Mouse (Mus musculus) hindbrain, embryonic 15.5 days (tissue): Measurements from ENCODE around the gene Spink2. TPM values are rescaled to one million over a fixed set of nuclear protein-coding genes. Genes with fewer than 3 reads are reported as not detected.

ENCODE experiments used
- ATAC-seq: fragments of 200-750 bp; cut with Nextera tagmentation; 2 replicates; pipeline ENCODE4 v1.8.0; 2017; ENCODE audit warnings: low read depth, moderate number of reproducible peaks, moderate TSS enrichment; ENCODE audit not compliant: low FRiP score
- H3K27ac ChIP-seq: fragments of 300-500 bp; sonication (generic); replicated peaks from 2 replicates; pipeline ENCODE4 v1.5.1; 2015; ENCODE audit warnings: mild to moderate bottlenecking, inconsistent platforms
- H3K27me3 ChIP-seq: fragments of 300-500 bp; sonication (generic); 2 replicates; pipeline ENCODE4 v1.6.1; 2015; ENCODE audit warnings: control low read depth, inconsistent platforms
- H3K36me3 ChIP-seq: fragments of 300-500 bp; sonication (generic); 2 replicates; pipeline ENCODE4 v1.6.1; 2015; ENCODE audit warnings: control low read depth, inconsistent platforms
- H3K4me1 ChIP-seq: fragments of 300-500 bp; sonication (generic); replicated peaks from 2 replicates; pipeline ENCODE4 v1.6.1; 2015; ENCODE audit warnings: control low read depth, inconsistent platforms
- H3K4me2 ChIP-seq: fragments of 300-500 bp; sonication (generic); 2 replicates; pipeline ENCODE4 v1.6.1; 2015; ENCODE audit warnings: moderate library complexity, mild to moderate bottlenecking, inconsistent platforms
- H3K4me3 ChIP-seq: fragments of 300-500 bp; sonication (generic); 2 replicates; pipeline ENCODE4 v1.5.1; 2015; ENCODE audit warnings: mild to moderate bottlenecking, inconsistent platforms
- H3K9ac ChIP-seq: fragments of 300-500 bp; sonication (generic); 2 replicates; pipeline ENCODE4 v1.6.1; 2015; ENCODE audit warnings: inconsistent platforms
- H3K9me3 ChIP-seq: fragments of 300-500 bp; sonication (generic); 2 replicates; pipeline ENCODE4 v1.6.1; 2016; ENCODE audit warnings: control low read depth, inconsistent platforms
- WGBS: fragments of 180-500 bp; shearing (Covaris S2); methylation state at CpG from one replicate; pipeline ENCODE4 v1.1.7; 2015; 5-methylcytosine and 5-hydroxymethylcytosine counted together
- polyA plus RNA-seq: library from polyadenylated mRNA; unstranded; fragments of >200 nt; fragmentation: Nextera tagmentation; extraction: Ambion mirVana; gene quantifications from 2 replicates; pipeline ENCODE4 v1.2.1, GENCODE M21; 2015

Spink2 gene
- polyA plus RNA-seq, 1 experiment from 2014 or later, result 1.3 TPM

GRCm38 (mm10) chr5:77165703-77166625 is 45.3 kb downstream of the Spink2 start:
- Histone ChIP-seq H3K9me3 (no peaks in the 10 kb centered on the region), H3K9ac (no peak overlapping the region), H3K36me3 (no peaks in the 10 kb centered on the region), H3K4me1 (no peaks in the 10 kb centered on the region), H3K27ac (no peak overlapping the region), H3K4me3 (no peak overlapping the region), H3K4me2 (no peak overlapping the region), H3K27me3 (no peaks in the 10 kb centered on the region)
- no peak for ATAC-seq
- WGBS, result 72% methylated on average over 13 of the region's 13 CpGs

DNA sequence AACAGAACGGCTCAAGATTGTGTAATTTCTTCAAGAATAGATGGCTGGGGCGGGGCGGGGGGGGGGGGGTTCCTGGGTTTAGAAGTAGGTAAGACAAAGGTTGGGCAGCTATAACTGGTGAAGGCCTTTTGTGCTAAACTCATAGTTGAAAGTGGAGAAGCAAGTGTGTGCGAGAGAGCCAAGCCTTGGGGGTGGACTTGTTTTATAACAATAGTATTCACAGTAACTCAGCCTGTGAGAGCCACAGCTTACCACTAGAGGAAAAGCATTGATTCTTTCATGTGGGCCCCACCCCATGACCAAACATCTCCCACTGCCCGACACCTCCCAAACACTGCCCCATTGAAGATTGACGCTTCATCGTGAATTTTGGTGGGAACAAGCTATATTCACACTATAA is 47.7 kb downstream of the Spink2 start:
- no peaks in the 10 kb centered on the region for H3K27me3 ChIP-seq
- H3K4me3 ChIP-seq, result no peak overlapping the region
- H3K27ac ChIP-seq, result no peak overlapping the region
- no peaks in the 10 kb centered on the region for H3K9me3 ChIP-seq
- H3K4me2 ChIP-seq, result no peak overlapping the region
- ATAC-seq, result no peak
- no peaks in the 10 kb centered on the region for H3K36me3 ChIP-seq
- no peaks in the 10 kb centered on the region for H3K4me1 ChIP-seq
- 89% methylated on average over 7 of the region's 7 CpGs for WGBS
- no peak overlapping the region for H3K9ac ChIP-seq

- Histone ChIP-seq H3K4me1 (no peaks in the 10 kb centered on the region), H3K27ac (no peak overlapping the region), H3K4me2 (no peak overlapping the region), H3K36me3 (no peaks in the 10 kb centered on the region), H3K9me3 (no peaks in the 10 kb centered on the region), H3K27me3 (no peaks in the 10 kb centered on the region), H3K4me3 (no peak overlapping the region), H3K9ac (no peak overlapping the region)
- no peak for ATAC-seq
- 96% methylated on average over 3 of the region's 3 CpGs for WGBS
Observed at GRCm38 (mm10) chr5:77162566-77162965, 48.7 kb downstream of the Spink2 start.

DNA sequence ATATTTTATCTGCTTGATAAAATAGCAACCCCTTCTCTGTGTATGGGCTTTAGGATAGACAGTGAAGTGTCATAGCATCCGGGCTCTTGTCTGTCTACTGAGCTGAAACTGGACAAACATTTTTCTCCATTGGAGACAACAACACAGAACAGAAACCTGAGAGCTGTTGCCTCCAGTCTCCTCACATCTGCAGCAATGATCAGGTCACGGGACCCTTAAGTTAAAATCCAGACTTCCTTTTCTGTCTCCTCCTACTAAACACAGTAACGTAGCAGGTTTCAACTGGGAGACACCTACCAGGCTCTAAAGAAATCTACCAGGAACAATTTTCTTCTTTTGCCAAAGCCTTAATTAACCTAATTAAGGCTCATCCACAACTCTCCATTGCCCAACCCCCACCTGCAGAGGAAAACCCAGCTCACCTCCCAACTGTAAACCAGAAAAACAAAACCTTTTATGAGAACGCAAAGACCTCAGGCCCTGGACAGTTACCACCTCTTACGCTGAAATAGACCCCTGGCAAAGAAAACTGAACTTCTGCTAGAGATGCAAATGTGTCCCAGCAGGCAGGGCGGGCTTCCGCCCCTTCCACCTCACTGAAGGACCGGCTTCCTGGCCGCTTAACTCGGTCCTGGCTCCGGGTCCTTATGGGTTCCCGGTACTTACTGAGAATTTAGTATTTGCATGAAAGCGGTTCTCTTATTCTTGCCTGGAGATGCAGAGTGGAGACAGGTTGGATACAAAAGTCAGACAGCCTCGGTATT is 53.3 kb downstream of the Spink2 start:
- no peaks in the 10 kb centered on the region for H3K9me3 ChIP-seq
- H3K9ac ChIP-seq, result no peak overlapping the region

GRCm38 (mm10) chr5:77156938-77157337 is 54.3 kb downstream of the Spink2 start:
- Histone ChIP-seq H3K9ac (no peak overlapping the region), H3K4me2 (no peak overlapping the region), H3K27me3 (no peaks in the 10 kb centered on the region), H3K4me1 (no peaks in the 10 kb centered on the region; the same call in 1 of the 2 replicates), H3K36me3 (no peaks in the 10 kb centered on the region), H3K9me3 (no peaks in the 10 kb centered on the region), H3K27ac (no peak overlapping the region), H3K4me3 (no peak overlapping the region)
- 65% methylated on average over 5 of the region's 5 CpGs for WGBS
- ATAC-seq, result no peak

More for the DNA sequence above, 53.3 kb downstream of the Spink2 start:
- Histone ChIP-seq H3K4me2 (no peak overlapping the region), H3K27me3 (no peaks in the 10 kb centered on the region), H3K27ac (no peak overlapping the region), H3K36me3 (no peaks in the 10 kb centered on the region), H3K4me1 (no peaks in the 10 kb centered on the region; the same call in 1 of the 2 replicates), H3K4me3 (no peak overlapping the region)
- no peak for ATAC-seq
- 46% methylated on average over 14 of the region's 14 CpGs for WGBS

DNA sequence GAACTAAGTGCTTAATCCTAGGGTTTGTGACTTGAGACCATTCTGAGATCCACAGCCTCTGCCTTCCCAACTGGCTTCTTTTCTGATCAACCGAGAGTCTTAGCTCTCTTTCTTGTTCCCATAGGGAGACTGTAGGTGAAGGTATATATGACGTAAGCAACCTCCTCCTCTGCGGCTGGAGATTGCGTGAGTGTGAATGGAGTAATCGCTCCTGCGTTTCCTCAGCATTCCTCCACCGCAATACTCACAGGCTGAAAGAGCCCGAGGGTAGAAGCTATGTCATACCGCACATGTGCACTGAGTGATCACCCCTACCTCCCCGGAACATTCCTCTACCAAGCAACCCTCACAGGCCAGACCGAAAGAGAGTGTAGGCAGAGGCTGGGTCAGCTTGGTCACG is 55.7 kb downstream of the Spink2 start:
- WGBS, result 93% methylated on average over 12 of the region's 12 CpGs

More for the DNA sequence above, 55.7 kb downstream of the Spink2 start:
- no peaks in the 10 kb centered on the region for H3K27me3 ChIP-seq
- no peaks in the 10 kb centered on the region; the same call in 1 of the 2 replicates for H3K4me1 ChIP-seq
- no peak overlapping the region for H3K27ac ChIP-seq
- H3K9ac ChIP-seq, result no peak overlapping the region
- H3K9me3 ChIP-seq, result no peaks in the 10 kb centered on the region
- H3K36me3 ChIP-seq, result no peaks in the 10 kb centered on the region
- no peak overlapping the region for H3K4me3 ChIP-seq
- ATAC-seq, result no peak
- H3K4me2 ChIP-seq, result no peak overlapping the region

Other genes starting within 250 kb of the Spink2 start
- gene Srp72, start 236.8 kb downstream of the Spink2 start, polyA plus RNA-seq, result 85.7 and 89.4 TPM in 2 replicates
- gene Arl9, start 207.4 kb downstream of the Spink2 start, polyA plus RNA-seq, result not detected in 2 replicates
- gene Thegl, start 195.4 kb downstream of the Spink2 start, polyA plus RNA-seq, result 0.71 and 0.94 TPM in 2 replicates
- 4.7 and 5.6 TPM in 2 replicates for gene Hopx, start 96.3 kb downstream of the Spink2 start, polyA plus RNA-seq
- 6.8 and 7.1 TPM in 2 replicates for gene Rest, start 54.0 kb upstream of the Spink2 start, polyA plus RNA-seq
- gene Noa1, start 98.6 kb upstream of the Spink2 start, polyA plus RNA-seq, result 35.0 and 35.6 TPM in 2 replicates
- 56.8 and 57.9 TPM in 2 replicates for gene Polr2b, start 98.7 kb upstream of the Spink2 start, polyA plus RNA-seq
- 66.0 and 72.6 TPM in 2 replicates for gene Igfbp7, start 196.6 kb upstream of the Spink2 start, polyA plus RNA-seq